Mouse (Mus musculus) G1E (cell line): ENCODE data around the gene Chpf.

Experiments
- CTCF ChIP-seq: IDR thresholded peaks from 2 replicates; pipeline ENCODE4 v1.5.1; 2012; ENCODE audit warnings: low read depth, low read length, inconsistent platforms, mixed read lengths
- GATA1 ChIP-seq: IDR thresholded peaks from 2 replicates; pipeline ENCODE4 v1.6.1; 2012; ENCODE audit warnings: borderline replicate concordance, low read length, inconsistent platforms, mixed read lengths
- GATA2 ChIP-seq: IDR thresholded peaks from 2 replicates; pipeline ENCODE4 v1.6.1; 2012; ENCODE audit warnings: low read depth, low read length, inconsistent platforms, borderline replicate concordance
- POLR2AphosphoS5 ChIP-seq: IDR thresholded peaks from 2 replicates; pipeline ENCODE4 v1.6.1; 2012; ENCODE audit warnings: low read depth, low read length, inconsistent platforms; ENCODE audit not compliant: insufficient replicate concordance
- TAL1 ChIP-seq: conservative IDR thresholded peaks from 2 replicates; pipeline ENCODE4 v1.6.1; 2012; ENCODE audit warnings: low read depth, low read length, inconsistent platforms, mixed read lengths

- TF ChIP-seq CTCF (no peak; the same call in 1 of the 2 replicates), POLR2AphosphoS5 (no peak), GATA1 (no peak), GATA2 (no peak), TAL1 (no peak)
These were observed 36.3 kb downstream of the Chpf start for GRCm38 (mm10) chr1:75442811-75443210.
